Mouse (Mus musculus): ENCODE results near the gene Colec11. TPM values are rescaled to one million over a fixed set of nuclear protein-coding genes. Genes with fewer than 3 reads are reported as not detected.

The Colec11 gene
- polyA plus RNA-seq, 1 experiment from 2014 or later = 41.0 TPM

DNA sequence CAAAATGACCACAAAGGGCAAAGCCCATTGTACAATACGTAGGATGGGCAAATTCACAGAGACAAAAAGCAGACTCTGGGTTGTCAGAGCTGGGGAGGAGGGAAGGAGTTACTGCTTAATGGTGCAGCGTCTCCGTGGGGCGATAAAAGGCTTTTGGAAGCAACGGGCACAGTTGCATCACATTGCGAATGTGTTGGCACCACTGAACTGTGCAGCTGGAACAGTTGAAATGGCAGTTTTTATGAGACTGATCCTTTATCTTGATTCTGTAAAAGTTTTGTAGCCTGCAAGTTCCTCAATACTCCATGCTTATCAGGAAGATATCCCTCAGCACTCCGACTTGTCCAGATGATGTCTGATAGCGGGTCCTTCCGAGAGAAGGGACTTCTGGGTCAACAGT lies 25.5 kb downstream of the Colec11 start:
- H3K4me2 ChIP-seq (ENCODE audit: low read depth, low read length) = no peak overlapping the region
- no peaks in the 10 kb centered on the region for H3K36me3 ChIP-seq (replicated peaks; ENCODE audit: insufficient read depth, low read length)
- H3K27ac ChIP-seq (ENCODE audit: low read depth) = no peak overlapping the region
- H3K27me3 ChIP-seq (ENCODE audit: insufficient read depth, low read length) = no peaks in the 10 kb centered on the region
- ATAC-seq (no peak), DNase-seq (no peak)
- TF ChIP-seq CTCF (IDR thresholded peaks at IDR 0.05; ENCODE audit: low read depth) (no peak), EP300 (IDR thresholded peaks at IDR 0.05; ENCODE audit: low read depth) (no peak)
- H3K9ac ChIP-seq (replicated peaks) = no peak overlapping the region
- H3K9me3 ChIP-seq (ENCODE audit: low read length) = no peaks in the 10 kb centered on the region
- no peaks in the 10 kb centered on the region for H3K4me1 ChIP-seq (ENCODE audit: insufficient read depth)
- no peak overlapping the region for H3K4me3 ChIP-seq (ENCODE audit: low read depth, low read length)
- WGBS (ENCODE audit: insufficient replicate concordance) = 65% methylated on average over 9 of the region's 9 CpGs

DNA sequence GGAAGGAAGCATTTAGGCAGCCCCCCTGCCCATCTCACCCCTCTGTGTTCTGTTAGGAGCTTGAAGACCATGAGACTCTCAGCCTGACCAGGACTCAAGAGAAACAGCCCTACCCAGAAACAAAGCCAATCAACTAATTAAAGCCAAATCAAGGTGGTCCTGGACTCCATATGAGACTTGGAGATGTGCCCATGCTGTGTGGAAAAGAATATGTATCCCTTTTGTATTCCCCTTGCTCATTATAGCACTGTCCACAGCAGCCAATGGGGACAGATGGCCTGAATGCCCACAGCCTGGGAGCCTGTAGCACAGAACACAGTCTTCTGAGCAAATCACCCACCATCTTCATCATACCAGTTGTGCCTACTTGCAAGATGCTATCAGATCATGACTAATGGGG lies 26.3 kb downstream of the Colec11 start:
- TF ChIP-seq EP300 (IDR thresholded peaks at IDR 0.05; ENCODE audit: low read depth) (no peak), CTCF (IDR thresholded peaks at IDR 0.05; ENCODE audit: low read depth) (no peak)

DNA sequence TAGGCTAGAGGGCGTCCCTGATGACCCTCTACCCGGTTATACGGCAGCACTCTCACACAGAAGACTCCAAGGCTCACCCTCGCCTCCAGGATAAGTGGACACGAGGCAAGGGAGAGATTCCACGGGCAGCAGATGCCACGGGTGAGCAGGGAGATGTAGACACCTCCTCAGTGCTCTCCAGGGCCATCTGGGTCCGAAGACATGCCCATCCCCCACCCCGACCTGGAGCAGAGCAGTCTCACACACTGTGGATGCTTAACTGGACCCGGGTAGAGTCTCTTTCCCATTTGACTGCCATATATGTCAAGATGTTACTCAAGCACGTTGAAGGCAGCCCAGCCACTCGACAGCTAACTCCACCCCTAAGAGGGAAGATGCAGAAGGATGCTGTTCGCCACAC lies 32.7 kb downstream of the Colec11 start:
- 41% methylated on average over 13 of the region's 13 CpGs for WGBS (ENCODE audit: insufficient replicate concordance)
- H3K27me3 ChIP-seq (ENCODE audit: insufficient read depth, low read length) = no peaks in the 10 kb centered on the region
- H3K36me3 ChIP-seq (replicated peaks; ENCODE audit: insufficient read depth, low read length) = no peaks in the 10 kb centered on the region
- H3K4me3 ChIP-seq (ENCODE audit: low read depth, low read length) = no peak overlapping the region
- no peaks in the 10 kb centered on the region for H3K9me3 ChIP-seq (ENCODE audit: low read length)
- no peak overlapping the region for H3K9ac ChIP-seq (replicated peaks)
- ATAC-seq (no peak), DNase-seq (no peak)
- TF ChIP-seq EP300 (IDR thresholded peaks at IDR 0.05; ENCODE audit: low read depth) (no peak), CTCF (IDR thresholded peaks at IDR 0.05; ENCODE audit: low read depth) (no peak)
- H3K27ac ChIP-seq (ENCODE audit: low read depth) = no peak overlapping the region
- no peaks in the 10 kb centered on the region for H3K4me1 ChIP-seq (ENCODE audit: insufficient read depth)
- 0 out of 2 replicates have a peak overlapping the region, but pooled peaks have one; percentile 15 for H3K4me2 ChIP-seq (ENCODE audit: low read depth, low read length)

More for the DNA sequence above, 26.3 kb downstream of the Colec11 start:
- ATAC-seq (no peak), DNase-seq (no peak)
- no peak overlapping the region for H3K9ac ChIP-seq (replicated peaks)
- H3K27ac ChIP-seq (ENCODE audit: low read depth) = no peak overlapping the region
- no peak overlapping the region for H3K4me2 ChIP-seq (ENCODE audit: low read depth, low read length)
- H3K27me3 ChIP-seq (ENCODE audit: insufficient read depth, low read length) = no peaks in the 10 kb centered on the region
- H3K4me3 ChIP-seq (ENCODE audit: low read depth, low read length) = no peak overlapping the region
- no peaks in the 10 kb centered on the region for H3K36me3 ChIP-seq (replicated peaks; ENCODE audit: insufficient read depth, low read length)
- H3K9me3 ChIP-seq (ENCODE audit: low read length) = no peaks in the 10 kb centered on the region
- H3K4me1 ChIP-seq (ENCODE audit: insufficient read depth) = no peaks in the 10 kb centered on the region

DNA sequence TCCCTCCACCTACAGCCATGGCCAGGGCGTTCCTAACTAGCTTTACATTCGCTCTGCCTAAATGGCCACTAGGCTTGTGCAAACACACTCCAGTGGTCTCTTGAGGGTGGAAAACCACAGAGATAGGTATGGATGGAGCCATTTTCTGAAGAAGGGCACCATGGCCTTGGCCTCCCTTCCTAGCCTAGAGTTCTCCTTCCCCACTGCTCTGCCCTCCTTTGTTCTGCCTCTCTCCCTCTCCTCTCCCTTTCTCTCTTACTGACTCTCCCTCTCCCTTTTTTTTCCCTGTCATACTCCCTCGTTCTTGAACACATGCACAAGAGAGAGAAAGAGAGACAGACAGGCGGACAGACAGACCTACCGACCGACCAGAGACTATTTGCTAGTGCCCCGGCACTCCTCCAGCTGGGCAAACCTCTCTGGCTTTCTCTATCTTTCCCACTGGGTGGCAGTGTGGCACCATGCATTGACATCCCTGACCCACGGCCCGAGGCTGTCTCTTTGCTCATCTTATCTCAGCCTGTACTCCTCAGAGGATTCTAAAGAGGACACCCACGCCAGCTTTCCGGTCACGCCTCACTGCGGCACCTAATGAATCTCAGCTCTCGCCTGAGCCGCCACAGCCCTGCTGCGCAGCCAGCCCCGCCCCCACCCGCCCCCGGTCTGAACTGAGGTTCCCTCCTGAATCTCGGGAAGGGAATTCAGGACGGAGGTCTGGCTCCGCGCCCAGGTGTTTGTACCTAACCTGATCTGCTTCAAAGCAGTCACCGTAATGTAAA lies 33.9 kb downstream of the Colec11 start:
- Histone ChIP-seq H3K4me3 (ENCODE audit: low read depth, low read length) (peak overlapping the region; percentile 25; the same call in 1 of the 2 replicates), H3K36me3 (replicated peaks; ENCODE audit: insufficient read depth, low read length) (no peaks in the 10 kb centered on the region), H3K4me1 (ENCODE audit: insufficient read depth) (no peaks in the 10 kb centered on the region), H3K9ac (replicated peaks) (no peak overlapping the region), H3K27me3 (ENCODE audit: insufficient read depth, low read length) (no peaks in the 10 kb centered on the region), H3K9me3 (ENCODE audit: low read length) (no peaks in the 10 kb centered on the region), H3K27ac (ENCODE audit: low read depth) (no peak overlapping the region), H3K4me2 (ENCODE audit: low read depth, low read length) (peak overlapping the region; percentile 57)
- no peak for TF ChIP-seq EP300 (IDR thresholded peaks at IDR 0.05; ENCODE audit: low read depth)
- peak; percentile 92 for TF ChIP-seq CTCF (IDR thresholded peaks at IDR 0.05; ENCODE audit: low read depth)
- peak; percentile 89 for ATAC-seq
- WGBS (ENCODE audit: insufficient replicate concordance) = 9% methylated on average over 24 of the region's 24 CpGs
- peak; percentile 79 for DNase-seq

DNA sequence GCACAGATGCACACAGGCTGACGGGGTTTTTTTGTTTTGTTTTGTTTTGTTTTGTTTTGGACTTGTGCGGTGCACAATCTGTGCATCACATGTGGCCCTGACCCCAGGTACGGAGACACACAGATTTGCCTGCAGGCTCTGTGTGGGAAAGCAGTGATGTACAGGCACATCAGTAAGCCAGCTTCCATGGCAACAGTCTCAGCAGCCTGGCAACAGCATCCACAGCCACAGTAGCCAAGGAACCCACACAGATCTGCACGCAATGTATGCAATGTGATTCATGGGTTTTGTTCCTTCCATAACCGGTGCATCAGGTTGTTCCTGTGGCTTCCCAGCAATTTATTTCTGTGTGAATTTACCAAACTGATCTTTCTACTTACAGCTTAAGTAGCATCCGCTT lies 35.2 kb downstream of the Colec11 start:
- H3K9ac ChIP-seq (replicated peaks) = no peak overlapping the region

DNA sequence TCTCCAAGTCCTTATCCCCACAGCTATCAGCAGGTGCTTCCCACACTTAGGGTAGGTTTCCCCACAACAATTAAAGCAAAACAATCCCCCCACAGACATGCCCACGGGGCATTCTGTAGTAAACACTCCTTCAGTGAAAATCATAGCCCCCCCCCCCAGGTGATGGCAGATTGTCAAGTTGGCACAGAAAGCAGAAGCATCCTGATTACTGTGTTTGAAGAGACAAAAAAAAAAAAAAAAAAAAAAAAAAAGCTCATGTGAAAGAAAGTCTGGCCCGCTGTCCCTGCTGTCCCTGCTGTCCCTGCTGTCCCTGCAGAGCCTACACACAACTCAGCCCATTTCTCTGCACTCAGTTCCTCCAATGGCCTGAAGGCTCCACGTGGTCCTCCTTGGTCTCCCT lies 39.1 kb downstream of the Colec11 start:
- Histone ChIP-seq H3K4me3 (ENCODE audit: low read depth, low read length) (no peak overlapping the region), H3K36me3 (replicated peaks; ENCODE audit: insufficient read depth, low read length) (no peaks in the 10 kb centered on the region), H3K4me1 (ENCODE audit: insufficient read depth) (no peaks in the 10 kb centered on the region), H3K27ac (ENCODE audit: low read depth) (no peak overlapping the region), H3K4me2 (ENCODE audit: low read depth, low read length) (no peak overlapping the region), H3K9me3 (ENCODE audit: low read length) (no peaks in the 10 kb centered on the region), H3K27me3 (ENCODE audit: insufficient read depth, low read length) (no peaks in the 10 kb centered on the region), H3K9ac (replicated peaks) (no peak overlapping the region)
- DNase-seq (no peak), ATAC-seq (no peak)
- 51% methylated on average over 3 of the region's 3 CpGs for WGBS (ENCODE audit: insufficient replicate concordance)
- TF ChIP-seq EP300 (IDR thresholded peaks at IDR 0.05; ENCODE audit: low read depth) (no peak), CTCF (IDR thresholded peaks at IDR 0.05; ENCODE audit: low read depth) (no peak)

More for the DNA sequence above, 35.2 kb downstream of the Colec11 start:
- Histone ChIP-seq H3K27ac (ENCODE audit: low read depth) (no peak overlapping the region), H3K4me3 (ENCODE audit: low read depth, low read length) (no peak overlapping the region), H3K4me1 (ENCODE audit: insufficient read depth) (no peaks in the 10 kb centered on the region), H3K9me3 (ENCODE audit: low read length) (no peaks in the 10 kb centered on the region), H3K27me3 (ENCODE audit: insufficient read depth, low read length) (no peaks in the 10 kb centered on the region), H3K36me3 (replicated peaks; ENCODE audit: insufficient read depth, low read length) (no peaks in the 10 kb centered on the region), H3K4me2 (ENCODE audit: low read depth, low read length) (no peak overlapping the region)
- 82% methylated on average over 6 of the region's 6 CpGs for WGBS (ENCODE audit: insufficient replicate concordance)
- TF ChIP-seq CTCF (IDR thresholded peaks at IDR 0.05; ENCODE audit: low read depth) = no peak
- no peak for TF ChIP-seq EP300 (IDR thresholded peaks at IDR 0.05; ENCODE audit: low read depth)
- DNase-seq (no peak), ATAC-seq (no peak)

All from liver, postnatal 0 days (tissue).